Mouse (Mus musculus) hindbrain, postnatal 0 days (tissue): ENCODE results near the gene 3100002H09Rik. TPM values are rescaled to one million over a fixed set of nuclear protein-coding genes. Genes with fewer than 3 reads are reported as not detected.

Experiments used
- ATAC-seq: fragments of 200-750 bp; cut with Nextera tagmentation; 2 replicates; pipeline ENCODE4 v1.8.0; 2017; ENCODE audit warnings: mild to moderate bottlenecking, moderate TSS enrichment, moderate library complexity
- DNase-seq: peaks from one replicate; pipeline ENCODE4 v3.0.0-alpha.2; 2015; ENCODE audit warnings: low spot score
- H3K27ac ChIP-seq: fragments of 300-500 bp; sonication (generic); 2 replicates; pipeline ENCODE4 v1.5.1; 2014; ENCODE audit warnings: mild to moderate bottlenecking
- H3K27me3 ChIP-seq: fragments of 300-500 bp; sonication (generic); 2 replicates; pipeline ENCODE4 v1.6.1; 2014; ENCODE audit warnings: low read length, mixed read lengths; ENCODE audit not compliant: insufficient read depth
- H3K36me3 ChIP-seq: fragments of 300-500 bp; sonication (generic); 2 replicates; pipeline ENCODE4 v1.6.1; 2014; ENCODE audit warnings: low read length, mixed read lengths; ENCODE audit not compliant: insufficient read depth
- H3K4me1 ChIP-seq: fragments of 300-500 bp; sonication (generic); 2 replicates; pipeline ENCODE4 v1.6.1; 2014; ENCODE audit warnings: antibody characterized with exemption, low read length, mixed read lengths; ENCODE audit not compliant: insufficient read depth
- H3K4me2 ChIP-seq: fragments of 300-500 bp; sonication (generic); 2 replicates; pipeline ENCODE4 v1.6.1; 2014; ENCODE audit warnings: low read depth, mild to moderate bottlenecking, low read length, moderate library complexity, mixed read lengths
- H3K4me3 ChIP-seq: fragments of 300-500 bp; sonication (generic); 2 replicates; pipeline ENCODE4 v1.5.1; 2014; ENCODE audit warnings: low read length
- H3K9ac ChIP-seq: fragments of 300-500 bp; sonication (generic); replicated peaks from 2 replicates; pipeline ENCODE4 v1.6.1; 2014; ENCODE audit warnings: mild to moderate bottlenecking, low read length, moderate library complexity, mixed read lengths
- H3K9me3 ChIP-seq: fragments of 300-500 bp; sonication (generic); 2 replicates; pipeline ENCODE4 v1.6.1; 2016; ENCODE audit warnings: low read length, mixed read lengths
- CTCF ChIP-seq: IDR thresholded peaks from 2 replicates; pipeline ENCODE4 v1.5.1; 2016; ENCODE audit warnings: antibody characterized with exemption, control low read depth, low read depth
- WGBS: fragments of 180-500 bp; shearing (Covaris S2); extraction: QIAGEN DNeasy Blood & Tissue Kit; methylation state at CpG from one replicate; pipeline ENCODE4 v1.1.7; 2014; 5-methylcytosine and 5-hydroxymethylcytosine counted together
- polyA plus RNA-seq: library from polyadenylated mRNA; unstranded; fragments of >200 nt; fragmentation: Nextera tagmentation; extraction: Ambion mirVana; gene quantifications from 2 replicates; pipeline ENCODE4 v1.2.1, GENCODE M21; 2015
- total RNA-seq: library from RNA; depleted of rRNA; stranded (reverse); fragments of >200 nt; gene quantifications from 2 replicates; pipeline ENCODE4 v1.2.3, GENCODE M21; 2014; rRNA removed

The 3100002H09Rik gene
- total RNA-seq = 0.26 TPM in 1 of 2 replicates, not detected in the other
- 0.23 TPM in 1 of 2 replicates, not detected in the other for polyA plus RNA-seq

GRCm38 (mm10) chr4:124610703-124611102 is at the start of gene 3100002H09Rik:
3100002H09Rik (minus strand) TSS chr4:124610803.
- TF ChIP-seq CTCF = no peak
- Histone ChIP-seq H3K27me3 (no peaks in the 10 kb centered on the region), H3K4me1 (no peaks in the 10 kb centered on the region), H3K27ac (no peak within 1 kb of the TSS), H3K9me3 (no peaks in the 10 kb centered on the region), H3K4me3 (no peak within 1 kb of the TSS), H3K36me3 (no peaks in the 10 kb centered on the region), H3K9ac (no peak within 1 kb of the TSS), H3K4me2 (no peak within 1 kb of the TSS)
- ATAC-seq = no peak
- 88% methylated on average over 2 of the region's 2 CpGs for WGBS
- DNase-seq = no peak

GRCm38 (mm10) chr4:124659251-124660217 is 48.9 kb upstream of the 3100002H09Rik start:
- no peaks in the 10 kb centered on the region for H3K9me3 ChIP-seq
- H3K27ac ChIP-seq = no peak overlapping the region
- no peaks in the 10 kb centered on the region for H3K36me3 ChIP-seq
- H3K4me2 ChIP-seq = peak overlapping the region; percentile 75
- TF ChIP-seq CTCF = no peak
- no peaks in the 10 kb centered on the region; the same call in 1 of the 2 replicates for H3K4me1 ChIP-seq
- DNase-seq (no peak), ATAC-seq (no peak)
- H3K4me3 ChIP-seq = peak overlapping the region; percentile 43
- 3% methylated on average over 68 of the region's 68 CpGs for WGBS
- H3K27me3 ChIP-seq = peaks cover 68% of the 10 kb centered on the region
- H3K9ac ChIP-seq = no peak overlapping the region

DNA sequence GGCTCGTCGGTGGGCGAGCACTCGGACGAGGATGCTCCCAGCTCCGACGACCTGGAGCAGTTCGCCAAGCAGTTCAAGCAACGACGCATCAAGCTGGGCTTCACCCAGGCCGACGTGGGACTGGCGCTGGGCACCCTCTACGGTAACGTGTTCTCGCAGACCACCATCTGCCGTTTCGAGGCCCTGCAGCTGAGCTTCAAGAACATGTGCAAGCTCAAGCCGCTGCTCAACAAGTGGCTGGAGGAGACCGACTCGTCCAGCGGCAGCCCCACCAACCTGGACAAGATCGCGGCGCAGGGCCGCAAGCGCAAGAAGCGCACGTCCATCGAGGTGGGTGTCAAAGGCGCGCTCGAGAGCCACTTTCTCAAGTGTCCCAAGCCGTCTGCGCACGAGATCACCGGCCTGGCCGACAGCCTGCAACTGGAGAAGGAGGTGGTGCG is 47.8 kb upstream of the 3100002H09Rik start:
- Histone ChIP-seq H3K4me3 (peak overlapping the region; percentile 43), H3K9me3 (no peaks in the 10 kb centered on the region), H3K9ac (no peak overlapping the region; the same call in 1 of the 2 replicates), H3K27ac (no peak overlapping the region), H3K36me3 (no peaks in the 10 kb centered on the region), H3K27me3 (peaks cover 65% of the 10 kb centered on the region), H3K4me1 (no peaks in the 10 kb centered on the region; the same call in 1 of the 2 replicates), H3K4me2 (peak overlapping the region; percentile 75)
- no peak for TF ChIP-seq CTCF
- ATAC-seq (no peak), DNase-seq (peak; percentile 32)
- under 1% methylated on average over 39 of the region's 39 CpGs for WGBS

GRCm38 (mm10) chr4:124657781-124658180 is 47.2 kb upstream of the 3100002H09Rik start:
- peak; percentile 25 for ATAC-seq
- H3K9ac ChIP-seq = peak overlapping the region; percentile 40; the same call in 1 of the 2 replicates
- peak overlapping the region; percentile 75 for H3K4me2 ChIP-seq
- no peak overlapping the region for H3K27ac ChIP-seq
- no peak for DNase-seq
- under 1% methylated on average over 41 of the region's 61 CpGs for WGBS
- H3K36me3 ChIP-seq = no peaks in the 10 kb centered on the region
- peaks cover 65% of the 10 kb centered on the region for H3K27me3 ChIP-seq
- TF ChIP-seq CTCF = no peak
- no peaks in the 10 kb centered on the region for H3K9me3 ChIP-seq
- H3K4me3 ChIP-seq = peak overlapping the region; percentile 43
- H3K4me1 ChIP-seq = no peaks in the 10 kb centered on the region; the same call in 1 of the 2 replicates

DNA sequence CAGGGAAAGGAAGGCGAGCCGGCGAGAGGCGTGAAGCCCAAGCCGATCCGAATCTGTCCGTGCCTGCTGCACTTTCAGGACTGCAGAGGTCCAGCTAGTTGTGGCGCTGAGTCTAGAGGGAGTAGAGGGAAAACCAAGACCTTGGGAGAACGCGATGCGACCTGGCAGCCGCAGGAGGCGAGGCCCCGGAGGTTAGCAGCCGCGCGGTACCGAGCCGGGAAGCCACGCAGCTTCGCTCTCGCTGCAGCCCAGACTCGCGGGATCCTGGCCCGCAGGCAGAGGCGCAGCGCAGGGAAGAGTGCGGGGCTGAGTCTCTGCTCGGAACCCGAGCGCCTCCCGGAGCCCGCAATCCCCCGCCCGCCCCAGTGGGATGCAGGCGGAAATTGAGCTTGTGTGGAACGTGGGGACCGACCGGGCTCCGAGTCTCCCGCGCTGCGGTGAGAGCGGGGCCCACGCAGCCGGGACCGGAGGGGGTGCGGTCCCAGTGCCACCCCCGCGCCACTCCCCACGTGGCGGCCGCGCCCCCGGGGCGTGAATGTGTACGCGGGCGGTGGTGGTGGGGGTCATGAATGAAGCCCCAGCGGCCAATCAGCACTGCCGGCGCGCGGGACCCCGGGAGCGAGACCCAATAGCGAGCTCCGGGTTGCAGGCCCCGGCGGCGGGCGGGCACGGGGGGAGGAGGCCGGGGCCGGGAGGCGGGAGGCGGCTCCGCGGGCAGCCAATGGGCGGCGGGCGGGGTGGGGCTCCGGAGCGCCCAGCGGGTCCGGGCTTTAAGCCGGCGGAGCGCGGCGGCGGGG is 46.4 kb upstream of the 3100002H09Rik start:
- ATAC-seq = peak; percentile 90
- WGBS = 1% methylated on average over 61 of the region's 92 CpGs
- no peaks in the 10 kb centered on the region; the same call in 1 of the 2 replicates for H3K4me1 ChIP-seq
- no peaks in the 10 kb centered on the region for H3K36me3 ChIP-seq
- no peak overlapping the region for H3K27ac ChIP-seq
- no peaks in the 10 kb centered on the region for H3K9me3 ChIP-seq
- peak overlapping the region; percentile 75 for H3K4me2 ChIP-seq
- peaks cover 58% of the 10 kb centered on the region for H3K27me3 ChIP-seq
- H3K4me3 ChIP-seq = peak overlapping the region; percentile 43
- no peak; the same call in 1 of the 2 replicates for TF ChIP-seq CTCF
- H3K9ac ChIP-seq = peak overlapping the region; percentile 40
- DNase-seq = peak; percentile 89

DNA sequence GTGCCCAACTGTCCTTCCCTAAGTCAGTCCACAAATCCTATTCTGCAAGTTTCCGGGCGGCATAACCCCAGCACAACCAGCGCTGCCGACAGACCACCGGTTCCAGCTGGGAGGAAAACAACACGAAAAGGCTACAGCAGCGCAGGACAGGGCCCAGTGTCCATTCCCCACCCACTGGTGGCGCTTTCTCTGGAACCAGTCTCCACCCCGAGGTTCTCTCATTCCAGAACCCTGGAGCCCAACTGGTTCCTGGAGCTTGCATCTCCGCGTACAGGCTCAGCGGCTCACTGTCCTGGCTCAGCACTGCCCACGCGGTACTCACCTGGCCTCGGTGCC is 45.9 kb upstream of the 3100002H09Rik start, which contains the start of gene Pou3f1:
Gene Pou3f1, plus strand, starts transcription at position 290 of the 336 bp plus-strand sequence.
- H3K9me3 ChIP-seq = no peaks in the 10 kb centered on the region
- DNase-seq (no peak), ATAC-seq (0 out of 2 replicates have a peak, but pooled peaks have one; percentile 3)
- H3K27me3 ChIP-seq = peaks cover 52% of the 10 kb centered on the region
- WGBS = 2% methylated on average over 15 of the region's 15 CpGs
- H3K9ac ChIP-seq = peak within 1 kb of the TSS; percentile 40
- no peaks in the 10 kb centered on the region for H3K36me3 ChIP-seq
- TF ChIP-seq CTCF = peak; percentile 21; the same call in 1 of the 2 replicates
- peak within 1 kb of the TSS; percentile 75 for H3K4me2 ChIP-seq
- no peaks in the 10 kb centered on the region; the same call in 1 of the 2 replicates for H3K4me1 ChIP-seq
- H3K4me3 ChIP-seq = peak within 1 kb of the TSS; percentile 43
- H3K27ac ChIP-seq = no peak within 1 kb of the TSS
